ENCODE assay signal across 13 mouse cellular contexts in genomic region chr3:70097813-70098212, GRCm38 (mm10).
"Had no signal": no experiment of that assay in that cellular context is flagged by ENCODE, and none has a peak within 500 bp of the region (broad histone marks: within the 10 kb centered on the region; RNA-seq: fewer than 3 reads in every experiment).

No protein-coding gene starts in this region.

- H3K27ac ChIP-seq: kidney, embryonic 15.5 days; limb, embryonic 12.5 days; liver, embryonic 13.5 days; lung, embryonic 15.5 days; midbrain, embryonic 12.5 days; neural tube, embryonic 13.5 days; stomach, postnatal 0 days had no signal

- H3K4me3 ChIP-seq: kidney, embryonic 15.5 days; limb, embryonic 12.5 days; liver, embryonic 13.5 days; lung, embryonic 15.5 days; midbrain, embryonic 12.5 days; neural tube, embryonic 13.5 days had no signal

- H3K4me1 ChIP-seq: limb, embryonic 12.5 days; liver, embryonic 13.5 days; lung, embryonic 15.5 days; midbrain, embryonic 12.5 days had no signal

- H3K27me3 ChIP-seq: liver, embryonic 13.5 days; lung, embryonic 15.5 days; midbrain, embryonic 12.5 days; neural tube, embryonic 13.5 days had no signal

- DNase-seq: kidney, adult 2 months; kidney, postnatal 25 days; liver; liver, embryonic 13.5 days; liver, postnatal 0 days; lung, postnatal 14 days; thymus, postnatal 4 days had no signal

- H3K36me3 ChIP-seq: kidney, embryonic 15.5 days; limb, embryonic 12.5 days; liver, embryonic 13.5 days; lung, embryonic 15.5 days; midbrain, embryonic 12.5 days; neural tube, embryonic 13.5 days had no signal
